Mouse (Mus musculus) NIH3T3 (cell line): ENCODE measurements around the gene Smok2a.
"Not testable (repeated sequence)": the region's sequence is repeated elsewhere in the genome, so short reads cannot be mapped to it uniquely, and the experiment has no call there.

Source experiments
- DNase-seq: peaks from one replicate; pipeline ENCODE4 v3.0.0-alpha.2; 2012; ENCODE audit warnings: low read depth

The Smok2a gene

DNA sequence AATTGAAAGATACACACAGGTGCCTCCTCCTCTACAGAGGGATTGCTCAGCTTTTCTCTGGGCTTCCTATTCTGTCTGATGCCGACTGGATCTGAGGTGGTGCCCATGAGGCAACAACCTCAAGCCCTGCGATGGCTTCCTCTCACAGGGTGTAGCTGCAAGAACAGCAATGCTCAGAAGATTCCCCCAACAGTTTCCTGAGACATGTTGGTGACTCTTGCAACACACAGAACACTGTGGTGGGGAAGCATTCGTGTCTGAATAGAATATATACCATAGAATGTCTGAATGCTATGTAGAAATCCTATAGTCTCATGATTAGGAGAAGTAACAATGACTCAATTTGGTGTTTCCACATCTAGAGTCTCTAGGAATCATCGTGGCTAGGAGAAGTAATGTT lies 6.8 kb upstream of the Smok2a start:
- no peak for DNase-seq

GRCm38 (mm10) chr17:13215595-13215994 lies 5.4 kb upstream of the Smok2a start:
- no peak for DNase-seq

DNA sequence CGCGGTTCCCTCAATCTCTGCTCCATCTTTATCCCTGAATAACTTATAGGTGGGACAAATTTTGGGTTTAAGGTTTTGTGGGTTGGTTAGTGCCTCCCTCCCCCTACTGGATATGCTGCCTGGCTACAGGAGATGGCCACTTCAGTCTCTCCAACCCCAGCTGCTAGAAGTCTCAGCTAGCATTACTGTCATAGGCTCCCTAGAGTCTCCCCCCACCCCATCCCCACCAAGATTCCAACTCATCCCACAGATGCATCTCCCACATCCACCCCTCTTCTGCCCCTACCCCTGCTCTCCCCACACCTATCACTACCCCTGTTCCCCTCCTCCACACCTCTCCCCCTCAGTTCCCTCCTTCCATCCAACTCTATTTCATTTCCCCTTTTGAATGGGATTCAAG lies 933 bp downstream of the Smok2a start:
- DNase-seq = not testable (repeated sequence)

DNA sequence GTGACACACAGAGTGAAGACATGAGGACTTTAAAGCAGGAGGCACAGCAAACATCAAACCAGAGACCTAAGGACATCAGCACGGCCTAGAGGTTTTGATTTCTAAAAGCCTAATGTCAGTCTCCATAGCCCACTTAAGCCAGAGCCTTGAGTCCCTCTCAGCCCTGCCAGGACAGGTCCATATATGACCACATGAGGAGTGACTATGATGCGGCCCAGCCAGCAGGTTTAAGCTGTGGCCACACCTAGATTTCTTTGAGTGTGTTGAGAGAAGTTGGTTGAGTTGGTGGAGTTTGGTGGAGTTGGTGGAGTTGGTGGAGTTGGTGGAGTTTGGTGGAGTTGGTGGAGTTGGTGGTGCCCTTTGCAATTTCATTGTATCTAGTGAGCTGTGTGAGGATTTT lies 9.0 kb downstream of the Smok2a start, which contains the start of gene Smok2b:
Gene Smok2b (plus strand): TSS at position 301 of the 400 bp plus-strand sequence.
- not testable (repeated sequence) for DNase-seq

DNA sequence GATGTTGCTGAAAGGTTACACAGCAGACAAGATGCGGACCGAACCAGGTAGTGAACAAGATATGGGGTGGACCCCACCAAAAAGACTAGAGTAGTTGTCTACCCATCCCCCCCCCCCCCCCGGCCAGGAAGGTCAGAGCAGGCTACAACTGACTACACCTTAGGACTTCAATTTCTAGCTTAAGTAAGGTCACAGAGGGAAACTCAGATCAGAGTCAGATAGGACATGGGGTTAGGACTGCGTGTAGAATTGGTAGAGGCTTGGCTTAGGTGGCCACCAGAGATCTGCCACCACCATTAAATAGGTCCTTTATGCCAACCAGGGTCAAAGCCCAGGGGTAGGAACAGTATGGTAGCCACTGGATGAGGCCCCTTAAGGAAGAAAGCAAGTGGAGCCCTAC lies 18.5 kb downstream of the Smok2a start:
- not testable (repeated sequence) for DNase-seq

- DNase-seq = not testable (repeated sequence)
These were observed 20.1 kb downstream of the Smok2a start for GRCm38 (mm10) chr17:13240807-13241727.

DNA sequence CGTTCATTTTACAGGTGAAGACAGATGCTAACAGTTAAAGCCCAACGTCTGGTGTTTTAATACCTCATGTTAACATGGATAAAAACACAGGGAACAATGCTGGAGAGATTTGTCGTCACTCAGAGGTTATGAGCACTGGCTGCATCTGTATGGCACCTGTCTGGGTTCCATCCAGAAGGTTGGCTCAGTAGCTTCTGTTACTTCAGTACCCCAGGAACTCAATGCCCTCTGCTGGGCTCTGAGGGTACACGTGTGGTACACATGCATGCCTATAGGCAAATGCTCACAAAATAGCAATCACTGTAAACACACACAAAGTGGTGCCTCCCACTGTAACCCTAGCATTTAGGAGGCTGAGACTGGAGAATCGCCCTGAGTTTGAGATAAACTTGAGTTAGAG lies 33.8 kb downstream of the Smok2a start:
- not testable (repeated sequence) for DNase-seq
